Mouse (Mus musculus): Measurements from ENCODE around the gene Psmd4.

DNA sequence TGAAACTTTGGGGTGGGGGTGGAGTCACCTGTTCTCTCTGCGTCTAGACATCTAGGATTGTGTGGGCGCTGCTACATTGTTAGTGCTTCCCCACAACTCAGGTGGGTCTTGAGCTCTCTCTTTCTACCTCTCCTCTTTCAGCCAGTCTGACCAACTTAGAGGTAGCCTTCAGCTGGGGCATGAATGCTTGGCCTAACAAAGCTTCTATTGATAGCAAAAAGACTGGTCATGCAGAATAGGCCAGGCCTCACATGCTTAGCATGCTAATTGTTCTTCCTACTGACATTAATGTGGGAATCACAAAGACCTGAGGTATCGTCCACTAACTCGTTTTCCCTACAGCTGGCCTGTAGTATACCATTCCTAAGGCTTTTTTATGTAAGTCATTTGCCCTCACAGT, 39.8 kb downstream of the Psmd4 start:
- TF ChIP-seq ZNF384 (IDR thresholded peaks at IDR 0.05; ENCODE audit: low read depth, low read length) (no peak), CHD2 (IDR thresholded peaks at IDR 0.05; ENCODE audit: low read length) (no peak), CTCF (conservative IDR thresholded peaks at IDR 0.05 in 1 of 2, IDR thresholded peaks at IDR 0.05 in 1 of 2; ENCODE audit: low read depth in 2 of 2, low read length in 2 of 2) (no peak), POLR2A (IDR thresholded peaks at IDR 0.05; ENCODE audit: low read depth, low read length) (no peak), POLR2AphosphoS2 (IDR thresholded peaks at IDR 0.05; ENCODE audit: low read depth, low read length) (no peak)
